Mouse (Mus musculus): ENCODE results near the gene Gm20518.
A peak's percentile ranks its signal among the peaks of the same experiment; 100 is the strongest.

- TF ChIP-seq CTCF (IDR thresholded peaks at IDR 0.05; ENCODE audit: low read depth) (peak; percentile 27; the same call in 1 of the 2 replicates), EP300 (IDR thresholded peaks at IDR 0.05; ENCODE audit: low read depth) (no peak)
Observed at GRCm38 (mm10) chr16:17795643-17796042, 95.8 kb downstream of the Gm20518 start.

All from liver, embryonic 14.5 days (tissue).